Mouse (Mus musculus): ENCODE measurements around the gene Flvcr2.

DNA sequence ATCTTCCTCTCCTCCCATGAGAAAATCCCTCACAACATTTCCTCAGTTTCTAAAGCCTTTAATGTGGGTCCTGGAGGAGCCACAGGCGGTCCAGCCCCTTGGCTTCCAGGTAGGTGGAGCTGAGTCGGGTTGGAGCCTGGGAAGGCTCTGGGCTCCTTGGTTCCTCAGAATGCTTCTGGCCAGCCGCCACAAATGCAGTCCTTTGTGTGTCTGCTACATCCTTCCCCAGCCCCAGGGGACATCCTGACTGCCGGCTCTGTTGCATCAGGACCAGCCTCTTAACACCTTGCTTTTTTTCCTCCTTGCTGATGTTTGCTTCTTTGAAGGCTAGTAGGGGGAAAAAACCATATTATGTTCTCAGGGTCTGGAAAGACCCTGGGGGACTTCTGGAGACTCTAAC lies 21.4 kb downstream of the Flvcr2 start:
- TF ChIP-seq POLR2A (IDR thresholded peaks at IDR 0.05; ENCODE audit: control insufficient read depth in 1 of 2, insufficient read depth in 1 of 2, low read depth in 1 of 2, low read length in 2 of 2, poor library complexity in 1 of 2) (no peak), MXI1 (IDR thresholded peaks at IDR 0.05; ENCODE audit: low read depth, low read length) (no peak), CHD1 (IDR thresholded peaks at IDR 0.05; ENCODE audit: low read depth, low read length) (no peak), CTCF (IDR thresholded peaks at IDR 0.05 in 2 of 3, conservative IDR thresholded peaks at IDR 0.05 in 1 of 3; ENCODE audit: control insufficient read depth in 1 of 3, insufficient read depth in 1 of 3, low read depth in 2 of 3, low read length in 3 of 3, poor library complexity in 1 of 3, severe bottlenecking in 1 of 3) (no peak), GATA1 (IDR thresholded peaks at IDR 0.05; ENCODE audit: low read depth, low read length) (no peak), POLR2AphosphoS5 (IDR thresholded peaks at IDR 0.05; ENCODE audit: borderline replicate concordance, low read depth, low read length) (no peak), USF1 (IDR thresholded peaks at IDR 0.05; ENCODE audit: low read depth, low read length) (no peak), NRF1 (IDR thresholded peaks at IDR 0.05; ENCODE audit: insufficient read depth, low read depth, low read length, poor library complexity, severe bottlenecking) (no peak), RAD21 (IDR thresholded peaks at IDR 0.05; ENCODE audit: low read depth, low read length) (no peak), NELFE (IDR thresholded peaks at IDR 0.05; ENCODE audit: low read depth, low read length) (no peak), JUND (IDR thresholded peaks at IDR 0.05; ENCODE audit: low read depth, low read length) (no peak), KAT2A (conservative IDR thresholded peaks at IDR 0.05; ENCODE audit: low read depth, low read length) (no peak), ZNF384 (IDR thresholded peaks at IDR 0.05; ENCODE audit: low read depth, low read length) (no peak)

Measured in MEL (cell line).